Mouse (Mus musculus) right cerebral cortex, postnatal 10 days (tissue): Measurements from ENCODE around the gene Nfkbil1.
A peak's percentile ranks its signal among the peaks of the same experiment; 100 is the strongest.

ENCODE experiments used
- DNase-seq, 2 experiments: peaks; one replicate each; pipeline ENCODE4 v3.0.0; 2021; ENCODE audit warnings: low spot score in 2 of 2

Nfkbil1 gene

DNA sequence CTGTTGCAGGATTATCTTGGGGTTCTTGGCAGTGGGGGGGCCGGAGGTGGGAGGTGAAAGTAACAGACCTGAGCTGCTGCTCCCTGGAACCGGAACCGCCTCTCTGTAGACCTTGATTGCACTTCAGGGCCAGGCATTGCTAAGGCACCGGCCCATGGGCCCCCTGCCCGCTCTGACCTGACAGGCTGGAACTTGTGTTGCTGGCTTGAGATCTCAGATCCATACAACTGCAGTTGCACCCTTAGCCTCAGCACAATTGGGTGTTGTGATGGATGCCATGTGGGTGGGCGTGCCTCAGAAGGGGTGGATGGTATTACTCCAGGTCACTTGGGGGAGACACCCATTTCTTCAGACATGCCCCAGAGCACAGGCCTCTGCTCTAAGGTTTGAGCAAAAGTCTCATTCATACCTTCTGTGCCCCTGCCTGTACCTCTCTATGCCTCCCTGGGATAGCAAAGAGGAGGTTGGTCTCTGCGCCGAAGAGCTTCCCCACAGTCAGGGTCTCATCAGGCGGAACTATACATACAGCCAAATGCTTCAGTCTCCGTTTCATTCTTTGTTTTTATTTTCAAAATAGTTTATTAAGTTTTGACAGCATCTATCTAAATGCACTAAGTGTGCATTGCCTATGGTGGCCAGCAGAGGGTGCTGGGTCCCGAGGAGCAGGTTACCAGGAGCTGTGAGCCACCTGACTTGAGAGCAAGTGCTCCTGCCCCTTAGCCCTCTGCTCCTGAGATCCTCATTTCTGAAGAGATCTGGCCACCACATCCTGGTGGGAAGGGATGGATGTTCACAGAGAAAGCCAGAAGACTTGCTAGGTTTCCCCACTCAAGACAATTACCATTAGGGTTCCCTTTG lies 18.9 kb upstream of the Nfkbil1 start:
- peak; percentile 27 to 68 for DNase-seq

DNA sequence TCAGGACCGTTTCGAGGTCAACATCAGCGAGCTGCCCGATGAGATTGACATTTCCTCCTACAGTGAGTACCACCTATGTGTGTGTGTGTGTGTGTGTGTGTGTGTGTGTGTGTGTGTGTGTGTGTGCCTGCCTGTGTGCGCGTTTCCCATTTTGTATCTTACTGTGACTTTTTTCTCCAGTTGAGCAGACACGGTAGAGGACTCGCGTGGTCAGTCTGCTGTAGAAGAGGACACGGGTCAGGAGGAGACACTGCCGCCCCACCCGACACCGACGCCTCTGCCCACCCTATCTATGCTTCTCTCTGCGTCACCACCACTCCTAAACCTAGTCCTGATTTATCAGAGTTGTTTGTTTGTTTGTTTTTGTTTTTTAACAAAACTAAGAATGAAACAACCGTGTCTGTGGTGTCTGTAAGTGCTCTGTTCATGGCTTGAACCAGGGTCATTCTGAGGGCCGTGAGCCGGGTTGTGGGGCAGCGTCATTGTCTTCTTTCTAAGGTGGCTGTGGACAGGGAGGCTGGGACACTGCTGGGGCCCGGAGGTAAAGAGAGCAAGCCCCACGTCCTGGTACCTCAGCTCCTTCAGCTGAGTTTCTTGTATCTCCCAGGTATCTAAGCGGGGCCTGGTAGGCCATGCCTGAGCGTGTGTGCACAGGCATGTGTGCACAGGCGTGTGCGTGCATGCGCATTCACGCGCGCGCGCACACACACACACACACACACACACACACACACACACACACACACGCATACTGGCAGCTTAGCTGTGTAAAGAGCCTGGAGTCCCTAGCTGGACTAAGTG lies 17.9 kb upstream of the Nfkbil1 start:
- no peak for DNase-seq

GRCm38 (mm10) chr17:35252619-35253292 lies 17.2 kb upstream of the Nfkbil1 start:
- no peak for DNase-seq

DNA sequence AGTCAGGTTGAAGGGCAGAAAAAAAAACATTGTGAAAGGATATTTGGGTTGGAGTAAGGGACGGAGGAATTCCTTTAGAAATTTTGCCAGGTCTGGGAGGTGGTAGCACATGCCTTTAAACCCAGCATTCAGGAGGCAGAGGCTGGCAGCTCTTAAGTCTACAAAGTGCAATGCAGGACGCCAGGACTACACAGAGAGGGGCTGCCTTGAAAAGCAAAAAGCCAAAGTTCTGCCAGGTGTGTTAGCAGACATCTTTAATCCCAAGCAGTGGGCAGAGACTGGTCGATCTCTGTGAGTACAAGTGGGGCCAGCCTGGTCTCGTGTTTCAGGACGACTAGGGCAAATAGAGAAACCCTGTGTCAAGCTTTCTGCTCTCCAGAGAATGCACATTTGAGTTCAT lies 16.4 kb upstream of the Nfkbil1 start:
- DNase-seq, result no peak

DNA sequence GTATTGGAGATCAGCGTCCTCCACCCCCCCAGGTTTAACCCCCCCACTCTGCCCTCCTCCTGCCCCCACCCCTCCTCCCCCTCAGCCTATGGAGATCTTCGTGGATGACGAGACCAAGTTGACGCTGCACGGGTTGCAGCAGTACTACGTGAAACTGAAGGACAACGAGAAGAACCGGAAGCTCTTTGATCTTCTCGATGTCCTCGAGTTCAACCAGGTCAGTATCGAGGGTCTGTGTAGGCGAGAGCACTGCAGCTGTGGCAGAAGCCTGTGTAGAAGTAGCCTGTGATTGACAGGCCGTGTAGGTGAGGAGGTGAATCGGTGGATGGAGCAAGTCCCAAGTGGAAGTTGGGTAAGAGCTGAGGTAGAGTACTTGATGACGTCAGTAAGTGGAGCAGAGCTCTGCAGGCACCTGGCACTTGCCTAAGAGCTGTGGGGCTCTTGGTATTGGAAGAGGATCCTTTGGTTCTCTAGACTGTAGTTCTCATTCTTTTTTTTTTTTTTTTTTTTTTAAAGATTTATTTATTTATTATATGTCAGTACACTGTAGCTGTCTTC lies 15.6 kb upstream of the Nfkbil1 start:
- no peak for DNase-seq

DNA sequence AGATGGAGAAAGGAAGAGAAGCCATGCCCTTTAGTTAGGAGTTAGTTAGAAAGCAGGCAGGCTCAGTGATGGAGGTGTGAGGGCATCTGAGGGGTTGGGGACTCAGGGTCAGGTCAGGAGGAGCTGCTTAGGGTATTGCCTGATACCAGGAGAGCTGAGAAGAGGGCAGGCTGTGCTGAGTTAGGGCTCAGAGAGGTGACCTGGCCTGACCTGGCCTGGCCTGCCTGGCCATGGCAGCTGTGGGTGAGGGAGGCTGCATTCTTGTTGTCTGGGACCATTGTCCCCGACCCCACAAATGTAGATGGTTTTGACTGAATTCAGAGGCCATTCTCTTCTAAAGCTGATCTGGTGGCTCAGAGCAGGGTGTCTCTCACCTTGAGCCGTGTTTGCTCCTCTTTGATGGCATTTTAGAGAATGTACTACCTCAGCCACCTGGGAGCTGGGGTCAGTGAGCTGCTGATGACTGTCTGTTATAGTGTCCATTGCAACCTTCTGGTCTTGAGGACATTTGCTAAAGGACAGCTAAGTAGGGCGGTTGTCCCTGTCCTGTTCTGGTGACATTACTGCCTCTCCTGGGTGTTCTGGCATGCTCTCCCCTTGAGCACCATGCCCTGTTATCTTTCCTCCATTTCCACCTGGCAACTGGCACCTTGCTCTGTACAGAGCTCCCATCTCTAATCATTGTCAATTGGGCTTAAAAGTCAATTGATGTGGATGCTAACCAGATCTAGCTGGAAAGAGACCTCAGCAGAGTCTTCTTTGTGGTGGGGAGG lies 14.9 kb upstream of the Nfkbil1 start:
- no peak for DNase-seq

- no peak for DNase-seq
Measured at GRCm38 (mm10) chr17:35249451-35250197, 14.0 kb upstream of the Nfkbil1 start.

- no peak for DNase-seq
Measured at GRCm38 (mm10) chr17:35248986-35249385, 13.4 kb upstream of the Nfkbil1 start.

GRCm38 (mm10) chr17:35247144-35247543 lies 11.6 kb upstream of the Nfkbil1 start:
- DNase-seq, result no peak

- DNase-seq, result no peak
Measured at GRCm38 (mm10) chr17:35245731-35246623, 10.4 kb upstream of the Nfkbil1 start.

- no peak for DNase-seq
Measured at GRCm38 (mm10) chr17:35244999-35245398, 9.4 kb upstream of the Nfkbil1 start.

- DNase-seq, result peak; percentile 73 to 82
Measured at GRCm38 (mm10) chr17:35243086-35243485, 7.5 kb upstream of the Nfkbil1 start.

DNA sequence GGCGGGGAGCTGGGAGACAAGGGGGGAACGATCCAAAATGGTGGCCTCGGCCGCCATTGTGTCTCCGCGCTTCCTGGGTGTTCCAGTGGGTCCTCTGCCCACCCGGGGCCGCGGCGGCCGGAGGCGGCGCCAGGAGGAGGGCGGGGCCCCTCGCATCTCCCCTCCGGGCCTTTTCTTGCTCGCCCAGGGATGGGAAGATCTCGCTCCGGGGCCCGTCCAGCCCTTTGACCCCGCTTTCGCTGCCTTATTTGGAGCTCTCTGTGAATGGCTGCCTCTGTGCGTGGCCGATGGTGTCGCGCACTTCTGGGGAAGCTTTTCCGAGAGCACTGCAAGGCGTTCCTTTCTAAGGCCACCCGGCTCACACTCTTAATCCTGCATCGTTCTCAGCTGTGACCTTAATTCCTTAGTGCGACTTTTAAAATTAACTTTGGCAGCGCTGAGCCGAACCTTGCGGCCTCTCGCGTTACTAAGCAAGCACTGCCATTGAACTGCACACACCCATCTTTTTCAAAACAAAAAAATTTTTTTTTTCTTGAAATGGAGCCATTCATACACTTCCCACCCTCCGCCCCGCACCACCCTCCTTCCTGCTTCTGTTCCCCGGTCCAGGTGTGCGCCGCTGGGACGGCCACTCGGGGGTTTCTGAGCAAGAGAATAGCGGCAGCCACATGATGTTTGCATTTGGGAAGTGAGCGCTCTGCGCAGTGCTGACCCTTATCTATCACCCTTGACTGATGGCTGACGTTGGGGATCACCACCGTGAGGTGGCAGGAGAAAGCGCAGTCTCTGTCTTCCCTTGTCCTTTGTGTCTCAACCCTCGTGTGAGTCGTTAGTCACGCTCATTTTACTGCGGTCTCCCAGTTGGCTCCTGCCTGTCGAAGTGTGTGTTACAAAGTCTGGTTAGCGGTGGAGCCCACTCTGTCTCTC lies 6.7 kb upstream of the Nfkbil1 start:
- peak; percentile 73 to 77 for DNase-seq

DNA sequence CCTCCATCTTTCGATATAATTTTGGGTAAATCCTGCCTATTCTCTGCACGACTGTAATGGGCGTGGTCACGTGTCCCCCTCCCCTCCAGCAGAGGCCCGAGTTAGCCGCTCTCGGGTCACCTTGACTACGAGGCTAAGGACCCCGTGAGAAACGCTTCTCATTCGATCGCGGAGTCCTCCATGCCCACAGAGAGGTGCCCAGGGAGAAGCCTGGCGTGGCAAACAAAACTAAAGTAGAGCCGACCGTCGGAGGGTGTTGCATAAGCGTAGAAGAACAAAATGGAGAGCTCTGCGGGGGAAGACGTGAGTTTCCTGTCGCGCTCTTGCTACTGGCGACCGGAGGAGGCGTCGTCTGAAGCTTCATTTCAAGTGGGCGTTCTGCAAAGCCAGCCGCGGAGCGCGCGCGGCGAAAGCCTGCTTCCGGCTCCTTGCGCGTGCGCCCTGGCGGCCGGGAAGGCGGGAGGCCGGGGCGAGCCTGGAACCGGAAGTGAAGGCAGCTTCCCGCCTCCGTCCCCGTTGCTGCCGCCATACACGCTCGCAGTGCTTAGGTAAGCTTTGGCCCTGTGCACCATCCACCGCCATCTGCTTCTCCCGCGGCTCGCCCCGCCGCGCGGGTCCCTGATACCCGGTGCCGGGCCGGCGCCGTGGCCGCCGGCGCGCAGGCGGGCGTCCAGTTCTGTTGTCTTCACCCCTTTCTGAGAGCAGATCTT lies 5.9 kb upstream of the Nfkbil1 start, which contains the start of gene Ddx39b:
Gene Ddx39b (plus strand): TSS at position 442 of the 710 bp plus-strand sequence.
- DNase-seq, result peak; percentile 97

DNA sequence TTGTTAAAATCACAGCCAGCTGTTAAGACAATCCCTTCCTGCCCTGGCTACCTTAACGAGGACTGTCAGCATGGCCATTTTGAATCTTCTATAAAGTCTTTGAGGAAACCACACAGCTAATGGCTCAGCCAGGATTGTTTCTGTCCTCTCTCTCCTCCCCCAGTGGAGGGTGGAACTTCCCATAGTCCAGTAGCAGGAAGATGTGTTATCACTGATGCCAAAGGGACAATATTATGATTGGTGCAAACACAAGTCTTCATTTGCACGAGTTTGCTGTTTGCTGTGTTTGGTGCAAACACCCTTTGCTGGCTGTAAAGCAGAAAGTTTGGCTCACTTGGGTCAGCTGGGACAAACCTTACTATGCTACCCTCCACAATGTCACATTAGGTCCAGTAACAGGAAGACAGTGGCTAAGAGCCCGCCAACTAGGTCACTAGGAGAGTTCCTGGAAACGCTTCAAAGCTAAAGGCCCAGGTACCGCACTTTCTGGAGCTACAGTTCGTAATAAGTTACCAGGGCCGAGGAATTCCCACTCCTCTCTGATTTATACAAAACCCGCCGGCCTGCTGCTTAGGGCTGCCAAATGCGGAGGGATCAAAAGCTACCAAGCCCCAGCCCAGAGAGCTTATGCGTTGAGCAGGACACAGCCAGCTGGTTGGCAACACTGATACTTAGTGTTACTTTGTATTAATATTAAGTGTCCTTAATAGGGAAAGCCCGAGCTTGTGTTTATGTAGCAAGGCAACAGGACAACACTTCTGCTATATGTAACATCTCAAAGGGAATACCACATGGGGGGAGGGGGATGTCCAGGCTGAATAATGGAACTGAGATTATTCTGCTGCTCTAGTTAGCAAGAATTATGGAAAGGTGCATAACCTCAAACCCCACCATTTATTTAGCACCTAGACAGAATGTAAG lies 5.1 kb upstream of the Nfkbil1 start:
- DNase-seq, result no peak

- no peak for DNase-seq
Measured at GRCm38 (mm10) chr17:35239700-35240099, 4.1 kb upstream of the Nfkbil1 start.

- no peak for DNase-seq
Measured at GRCm38 (mm10) chr17:35237504-35237903, 1.9 kb upstream of the Nfkbil1 start.
